Mouse (Mus musculus): ENCODE measurements around the gene Slf2.

Gene Slf2

GRCm38 (mm10) chr19:44908836-44909460, 22.0 kb upstream of the Slf2 start:
- no peak for DNase-seq (ENCODE audit: low read depth, low spot score)

- DNase-seq (ENCODE audit: low read depth, low spot score) = no peak
Observed at GRCm38 (mm10) chr19:44914481-44915249, 16.3 kb upstream of the Slf2 start.

- no peak for DNase-seq (ENCODE audit: low read depth, low spot score)
Observed at GRCm38 (mm10) chr19:44918171-44918570, 12.8 kb upstream of the Slf2 start.

GRCm38 (mm10) chr19:44921466-44922139, 9.3 kb upstream of the Slf2 start:
- DNase-seq (ENCODE audit: low read depth, low spot score) = no peak

- DNase-seq (ENCODE audit: low read depth, low spot score) = no peak
Observed at GRCm38 (mm10) chr19:44922521-44922920, 8.4 kb upstream of the Slf2 start.

- DNase-seq (ENCODE audit: low read depth, low spot score) = no peak
Observed at GRCm38 (mm10) chr19:44924699-44925098, 6.3 kb upstream of the Slf2 start.

GRCm38 (mm10) chr19:44926781-44927180, 4.2 kb upstream of the Slf2 start:
- DNase-seq (ENCODE audit: low read depth, low spot score) = no peak

- DNase-seq (ENCODE audit: low read depth, low spot score) = no peak
Observed at GRCm38 (mm10) chr19:44927250-44927649, 3.7 kb upstream of the Slf2 start.

GRCm38 (mm10) chr19:44928185-44928584, 2.8 kb upstream of the Slf2 start:
- no peak for DNase-seq (ENCODE audit: low read depth, low spot score)

GRCm38 (mm10) chr19:44929251-44929650, 1.7 kb upstream of the Slf2 start:
- no peak for DNase-seq (ENCODE audit: low read depth, low spot score)

GRCm38 (mm10) chr19:44929663-44930062, 1.3 kb upstream of the Slf2 start:
- DNase-seq (ENCODE audit: low read depth, low spot score) = no peak

- no peak for DNase-seq (ENCODE audit: low read depth, low spot score)
Observed at GRCm38 (mm10) chr19:44930122-44930521, 829 bp upstream of the Slf2 start.

- peak; percentile 60 for DNase-seq (ENCODE audit: low read depth, low spot score)
Observed at GRCm38 (mm10) chr19:44931454-44931759, 456 bp downstream of the Slf2 start.

GRCm38 (mm10) chr19:44932051-44932450, 1.1 kb downstream of the Slf2 start:
- no peak for DNase-seq (ENCODE audit: low read depth, low spot score)

GRCm38 (mm10) chr19:44933136-44933535, 2.2 kb downstream of the Slf2 start:
- DNase-seq (ENCODE audit: low read depth, low spot score) = no peak

- no peak for DNase-seq (ENCODE audit: low read depth, low spot score)
Observed at GRCm38 (mm10) chr19:44959633-44960032, 28.7 kb downstream of the Slf2 start.

GRCm38 (mm10) chr19:44965978-44966377, 35.0 kb downstream of the Slf2 start:
- no peak for DNase-seq (ENCODE audit: low read depth, low spot score)

GRCm38 (mm10) chr19:44968329-44968728, 37.4 kb downstream of the Slf2 start:
- no peak for DNase-seq (ENCODE audit: low read depth, low spot score)

- no peak for DNase-seq (ENCODE audit: low read depth, low spot score)
Observed at GRCm38 (mm10) chr19:44976636-44977035, 45.7 kb downstream of the Slf2 start.

- DNase-seq (ENCODE audit: low read depth, low spot score) = no peak
Observed at GRCm38 (mm10) chr19:44977148-44977547, 46.2 kb downstream of the Slf2 start.

- DNase-seq (ENCODE audit: low read depth, low spot score) = no peak
Observed at GRCm38 (mm10) chr19:44980787-44981186, 49.8 kb downstream of the Slf2 start.

GRCm38 (mm10) chr19:44982477-44983115, 51.6 kb downstream of the Slf2 start:
- DNase-seq (ENCODE audit: low read depth, low spot score) = no peak
